Mouse (Mus musculus): ENCODE measurements around the gene Trappc6a.
"Not testable (repeated sequence)": the region's sequence is repeated elsewhere in the genome, so short reads cannot be mapped to it uniquely, and the experiment has no call there.

The Trappc6a gene

DNA sequence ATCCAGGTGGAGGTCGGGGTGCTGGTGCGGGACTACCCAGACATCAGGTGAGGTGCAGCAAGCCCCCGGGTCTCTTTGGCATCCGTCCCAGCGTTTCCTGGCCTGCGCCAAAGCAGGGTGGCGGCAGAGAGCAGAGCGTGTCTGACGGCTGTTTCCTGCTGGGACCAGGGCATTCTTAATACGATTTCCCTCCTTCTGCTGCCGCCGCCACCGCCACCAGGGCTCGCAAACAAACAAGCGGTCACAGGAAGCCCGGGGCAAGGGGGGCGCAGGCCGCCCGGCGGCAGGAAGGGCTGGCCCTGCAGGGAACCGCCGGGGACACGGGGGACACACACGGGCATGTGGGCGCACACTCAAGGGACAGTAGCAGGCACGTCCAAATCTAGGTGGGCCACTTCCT is 16.5 kb upstream of the Trappc6a start:
- DNase-seq: no peak

DNA sequence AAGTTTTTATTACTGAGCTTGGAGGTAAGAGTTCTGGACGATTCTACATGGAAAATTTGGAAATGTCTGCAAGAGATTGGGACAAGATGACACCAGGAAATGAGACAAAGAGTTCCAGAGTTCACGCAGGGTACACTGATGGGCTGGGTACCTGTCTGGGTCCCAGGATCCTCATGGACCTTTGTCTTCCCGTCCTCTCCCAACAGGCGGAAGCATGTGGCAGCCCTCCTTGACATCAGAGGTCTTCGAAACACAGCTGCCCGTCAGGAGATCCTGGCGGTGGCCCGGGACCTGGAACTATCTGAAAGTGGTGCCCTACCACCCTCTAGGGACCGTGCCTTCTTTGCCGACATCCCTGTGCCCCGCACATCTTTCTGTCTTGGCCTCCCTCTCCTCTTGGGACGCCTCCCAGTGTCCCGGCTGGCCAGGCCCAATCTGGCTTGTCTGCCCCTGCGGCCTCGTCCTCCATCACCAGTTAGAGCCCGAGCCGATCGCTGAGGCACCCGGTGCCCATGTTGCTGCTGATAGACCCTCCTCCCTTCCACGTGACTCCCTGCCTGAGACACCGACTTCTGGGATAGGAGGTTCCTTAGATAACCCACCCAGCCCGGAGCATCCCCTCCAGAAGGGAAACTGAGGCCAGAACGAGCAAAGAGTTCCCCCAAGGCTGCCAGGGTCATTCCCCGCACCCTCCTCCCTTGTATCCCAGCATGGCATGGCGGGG is 13.3 kb upstream of the Trappc6a start:
- DNase-seq: no peak

DNA sequence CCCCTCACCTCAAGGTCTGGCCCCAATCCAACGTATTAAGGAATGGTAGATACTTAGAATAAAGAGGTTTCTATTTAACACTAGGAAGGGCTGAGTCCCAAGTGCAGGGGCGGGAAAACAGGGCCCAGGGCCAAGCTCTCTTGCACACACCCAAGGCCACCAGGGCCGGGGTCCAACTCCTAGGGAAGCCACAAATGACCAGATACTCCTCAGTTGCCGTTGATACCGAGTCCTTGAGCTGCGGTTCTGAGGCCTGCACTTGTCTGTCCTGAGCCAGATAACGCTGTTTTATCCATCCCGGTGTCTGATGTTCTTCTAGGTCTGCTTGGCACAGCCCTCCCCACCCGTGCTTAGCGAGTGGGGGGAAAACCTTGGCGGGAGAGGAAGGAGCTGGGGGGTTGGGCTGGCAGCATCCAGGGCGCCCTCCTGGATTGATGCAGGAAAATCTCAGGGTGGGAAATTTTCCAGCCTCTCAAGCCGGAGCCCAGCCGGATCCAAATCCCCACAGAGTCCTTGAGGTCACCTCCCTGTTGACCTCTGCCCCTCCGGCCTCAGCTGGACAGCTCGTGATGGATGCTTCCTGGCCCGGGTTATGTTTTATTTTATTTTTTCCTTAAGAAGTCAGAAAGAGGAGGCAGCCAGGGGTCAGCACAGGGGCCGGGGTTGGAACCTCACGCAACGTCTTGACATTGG is 12.5 kb upstream of the Trappc6a start:
- DNase-seq: no peak

DNA sequence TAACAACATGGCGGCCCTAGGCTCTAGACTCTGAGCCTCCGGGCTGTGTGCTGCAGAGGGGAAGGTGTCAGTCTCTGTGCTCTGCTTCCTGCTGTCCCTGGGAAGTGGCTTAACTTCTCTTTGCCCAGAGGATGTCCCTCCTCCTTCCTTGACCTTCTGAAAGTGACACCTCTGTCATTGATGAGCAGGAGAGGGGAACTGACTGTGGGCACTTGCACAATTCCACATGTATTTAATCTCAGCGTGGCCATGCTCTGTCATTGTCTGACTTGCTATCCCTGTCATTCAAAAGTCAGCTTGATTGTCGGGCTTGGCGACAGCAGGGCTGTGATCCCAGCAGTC is 12.0 kb upstream of the Trappc6a start:
- DNase-seq: no peak

DNA sequence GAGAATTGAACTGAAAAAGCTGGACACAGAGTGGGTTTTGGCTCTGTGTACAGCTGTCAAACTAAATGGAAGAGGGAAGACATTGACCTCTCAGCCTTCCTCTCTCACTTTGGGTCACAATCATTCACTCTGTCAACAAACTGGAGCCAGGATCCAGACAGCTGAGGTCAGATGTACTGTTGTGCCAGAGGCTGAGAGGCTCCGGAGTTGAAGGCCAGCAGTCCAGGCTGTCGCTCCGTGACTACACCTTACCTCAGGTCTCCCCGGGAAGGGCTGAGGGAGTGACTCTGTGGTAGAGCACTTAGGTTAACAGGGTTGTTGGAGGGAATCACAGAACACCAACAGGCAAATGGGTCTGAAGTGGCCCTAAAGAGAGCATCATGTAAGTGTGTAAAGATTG is 9.9 kb upstream of the Trappc6a start:
- no peak for DNase-seq

DNA sequence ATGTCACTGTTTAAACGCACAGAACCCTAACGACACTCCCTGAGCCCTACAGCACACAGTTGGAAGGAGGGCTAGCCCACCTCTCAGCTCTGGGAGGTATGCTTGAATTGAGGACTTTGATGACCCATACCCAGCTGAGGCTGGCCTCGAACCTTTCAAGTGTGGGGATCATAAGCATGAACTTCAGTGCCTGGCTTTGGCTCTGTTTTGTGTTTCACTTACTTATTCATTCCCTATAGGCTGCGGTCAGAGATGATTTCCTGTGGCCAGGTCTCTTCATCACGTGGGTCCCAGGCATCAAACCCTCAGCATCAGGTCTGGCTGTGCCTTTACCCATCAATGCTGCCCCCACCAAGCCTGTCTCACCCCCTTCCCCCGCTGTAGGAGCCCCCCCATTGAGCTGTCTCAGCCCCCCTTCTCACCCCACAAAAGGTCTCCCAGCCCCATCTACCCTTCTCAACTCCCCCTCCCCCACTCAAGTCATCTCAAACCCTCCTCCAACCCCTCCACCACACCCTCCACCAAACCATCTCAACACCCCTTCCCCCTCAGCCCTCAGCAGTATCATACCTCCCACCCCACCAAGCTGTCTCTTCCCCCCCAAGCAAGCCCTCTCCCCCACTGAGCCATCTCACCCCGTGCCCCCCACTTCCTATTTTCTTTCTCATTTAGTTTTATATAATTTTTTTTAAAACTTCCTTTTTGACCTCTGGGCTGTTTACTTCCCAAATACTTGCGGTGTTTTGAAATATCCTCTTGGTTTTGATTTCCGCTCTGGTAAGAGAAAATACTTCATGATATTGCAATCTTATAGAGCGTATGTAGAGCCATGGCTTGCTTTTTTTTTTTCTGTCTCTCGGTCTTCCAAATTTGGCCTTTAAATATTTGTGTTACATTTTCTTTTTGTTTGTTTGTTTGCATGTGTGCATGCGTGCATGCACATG is 7.5 kb upstream of the Trappc6a start:
- DNase-seq: no peak

DNA sequence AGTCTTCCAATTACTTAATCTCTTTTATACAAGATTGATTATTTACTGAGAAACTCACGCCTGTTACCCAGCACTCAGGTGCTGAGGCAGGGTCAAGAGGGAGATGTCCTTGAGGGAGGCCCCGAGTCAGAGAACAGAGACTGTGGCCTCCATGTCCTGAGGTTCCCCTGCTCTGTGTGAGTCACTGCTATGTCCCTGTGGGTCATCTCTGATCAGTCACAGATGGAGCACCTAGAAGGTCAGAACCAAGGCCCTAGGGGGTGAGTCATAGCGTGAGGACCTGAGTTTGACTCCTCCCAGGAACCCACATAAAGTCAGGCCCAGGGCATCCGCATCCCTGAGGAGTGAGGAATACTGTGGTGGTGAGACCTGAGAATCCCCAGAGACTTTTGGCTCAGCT is 6.5 kb upstream of the Trappc6a start:
- DNase-seq: no peak

DNA sequence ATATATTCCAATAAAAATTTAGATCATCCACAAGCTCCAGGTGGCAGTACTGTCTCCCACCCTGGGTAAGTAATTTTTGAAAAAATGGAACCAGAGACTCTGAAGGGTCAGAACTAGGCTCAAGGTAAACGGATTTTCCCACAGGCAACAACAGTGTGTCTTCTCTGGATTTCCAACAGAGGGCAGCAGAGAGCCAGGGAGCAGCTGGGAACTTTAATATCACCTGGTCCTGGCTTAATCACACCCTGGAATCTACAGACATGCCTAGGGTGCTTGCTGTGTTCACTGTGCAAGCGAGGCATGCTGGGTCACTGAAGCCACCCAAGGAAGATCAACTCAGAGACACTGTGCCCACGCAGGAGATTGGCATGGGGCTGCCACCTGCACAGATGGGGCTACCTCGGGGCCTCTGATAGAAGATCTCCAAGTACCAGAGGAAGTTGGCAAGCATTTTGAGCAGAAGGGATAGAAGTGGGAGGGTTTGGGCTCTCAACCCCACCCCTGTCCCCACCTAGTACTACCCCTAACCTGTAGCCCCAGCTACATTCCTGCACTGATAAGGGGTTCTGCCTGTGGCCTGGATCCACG is 4.6 kb upstream of the Trappc6a start:
- DNase-seq: peak; percentile 64

DNA sequence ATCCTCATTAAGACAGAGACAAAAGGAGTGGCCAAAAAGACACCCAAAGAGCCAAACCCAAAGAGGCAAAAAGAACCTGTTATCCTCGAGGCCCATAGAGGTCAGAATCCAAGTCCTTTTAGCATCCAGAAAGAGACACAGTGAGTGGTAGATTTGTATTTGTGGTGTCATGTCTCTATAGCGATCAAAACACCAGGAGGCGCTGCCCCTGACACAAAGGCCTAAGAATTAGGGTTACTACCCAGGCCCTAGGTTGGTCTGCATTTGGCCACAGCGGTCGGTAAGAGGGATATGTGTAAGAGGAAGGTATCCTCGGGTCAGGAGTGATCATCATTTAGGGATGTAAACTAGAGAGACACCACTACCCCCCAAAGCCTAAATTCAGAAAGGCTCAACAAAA is 1.9 kb upstream of the Trappc6a start:
- no peak for DNase-seq

DNA sequence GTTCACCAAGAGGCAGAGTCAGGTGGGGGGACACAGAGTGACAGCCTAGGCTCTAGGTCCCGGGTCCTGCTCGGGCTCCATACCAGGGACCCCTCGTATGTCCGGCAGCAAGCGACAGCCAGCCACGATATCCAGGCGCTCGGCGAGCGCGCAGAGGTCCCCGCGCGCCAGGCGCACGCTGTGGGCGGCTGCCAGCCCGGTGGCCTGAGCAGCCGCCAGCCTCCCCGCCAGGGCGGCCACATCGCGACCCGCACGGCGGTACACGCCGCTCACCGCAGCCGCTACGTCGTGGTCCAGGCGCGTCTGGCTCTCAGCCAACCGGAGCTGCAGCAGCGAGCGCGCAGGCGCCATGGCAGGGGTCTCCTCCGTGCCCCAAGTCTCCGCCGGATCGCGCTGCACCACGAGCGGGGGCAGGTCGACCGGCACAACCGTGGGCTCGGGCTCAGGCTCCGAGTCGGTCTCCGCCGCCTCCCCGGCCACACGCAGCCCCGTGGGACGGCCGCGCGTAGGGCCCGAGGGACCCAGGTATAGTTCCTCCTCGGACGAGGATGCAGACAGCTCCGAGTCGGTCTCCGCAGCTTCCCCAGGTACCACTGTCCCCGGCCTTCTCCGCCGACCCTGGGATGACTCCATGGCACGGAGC is 1.1 kb upstream of the Trappc6a start:
- DNase-seq: peak; percentile 42

DNA sequence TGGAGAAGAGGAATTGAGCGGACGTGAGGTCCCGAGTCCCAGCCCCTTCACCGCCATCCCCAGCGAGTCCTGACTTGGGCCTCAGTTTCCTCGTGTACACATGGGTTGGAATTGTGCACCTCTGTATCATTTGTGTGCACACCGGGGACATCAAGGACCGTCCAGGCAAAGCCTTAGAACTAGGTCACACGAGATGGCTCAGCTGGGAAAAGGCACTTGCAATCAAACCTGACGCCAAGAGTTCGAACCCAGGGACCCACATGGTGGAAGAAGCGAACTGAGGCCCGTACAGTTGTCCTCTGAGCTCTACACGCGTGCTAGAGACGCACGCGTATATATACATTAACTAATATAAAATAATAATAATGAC is 598 bp upstream of the Trappc6a start:
- DNase-seq: no peak

DNA sequence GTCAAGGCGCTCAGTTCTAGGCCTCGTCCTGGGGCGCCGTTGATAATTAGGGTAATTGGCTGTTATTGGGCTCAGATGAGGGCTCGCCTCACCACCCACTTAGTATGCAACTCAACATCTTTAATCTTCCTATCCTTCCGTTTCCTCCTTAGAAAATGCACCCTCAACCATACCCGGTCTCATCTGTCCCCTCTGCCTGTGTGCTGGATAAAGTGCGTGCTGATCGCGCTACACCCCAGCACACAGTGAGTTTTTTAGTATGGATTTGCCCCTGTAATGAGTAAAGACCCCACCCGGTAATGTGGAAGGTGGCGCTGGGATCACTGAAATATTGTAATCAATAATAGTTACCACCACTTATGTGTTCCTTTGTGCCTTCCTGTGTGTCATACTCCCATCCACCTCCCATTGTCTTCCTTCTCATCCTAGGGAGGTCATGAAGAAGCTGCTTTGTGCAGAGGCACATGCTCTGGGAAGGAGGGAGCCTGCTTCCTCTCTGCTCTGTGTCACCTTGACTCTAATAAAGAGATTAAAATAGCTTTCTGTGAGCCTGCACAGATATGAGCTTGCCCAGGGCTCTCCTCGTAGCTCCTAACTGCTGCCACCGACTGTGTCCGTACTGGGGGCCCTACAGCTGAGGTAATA is 851 bp downstream of the Trappc6a start:
- DNase-seq: no peak

DNA sequence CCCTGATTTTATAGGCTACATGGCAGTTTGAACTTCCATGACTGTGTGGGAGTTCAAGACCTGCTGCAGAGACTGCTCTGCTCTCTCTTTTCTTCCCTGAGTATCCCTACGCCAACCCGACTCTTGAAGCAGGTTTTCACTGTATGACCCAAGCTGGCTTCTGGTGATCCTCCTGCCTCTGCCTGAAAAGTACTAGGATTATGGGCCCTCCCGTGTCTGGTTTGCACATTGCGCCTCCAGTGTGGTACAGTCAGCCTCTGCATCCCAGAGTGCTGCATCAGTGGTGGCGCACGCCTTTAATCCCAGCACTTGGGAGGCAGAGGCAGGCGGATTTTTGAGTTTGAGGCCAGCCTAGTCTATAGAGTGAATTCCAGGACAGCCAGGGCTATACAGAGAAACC is 1.6 kb downstream of the Trappc6a start:
- DNase-seq: no peak

DNA sequence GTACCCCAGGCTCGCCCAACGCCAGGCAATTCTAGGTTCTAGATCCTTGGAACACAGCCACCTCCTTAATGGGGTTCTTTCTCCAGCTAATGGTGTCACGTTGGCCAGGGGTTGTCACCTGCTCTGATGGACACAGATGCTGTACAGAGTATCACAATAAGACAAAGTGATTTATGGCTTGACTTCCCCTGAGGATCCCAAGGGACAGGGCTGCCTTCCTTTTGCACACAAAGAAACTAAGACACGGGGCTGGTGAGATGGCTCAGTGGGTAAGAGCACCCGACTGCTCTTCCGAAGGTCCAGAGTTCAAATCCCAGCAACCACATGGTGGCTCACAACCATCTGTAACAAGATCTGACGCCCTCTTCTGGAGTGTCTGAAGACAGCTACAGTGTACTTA is 3.7 kb downstream of the Trappc6a start:
- not testable (repeated sequence) for DNase-seq

DNA sequence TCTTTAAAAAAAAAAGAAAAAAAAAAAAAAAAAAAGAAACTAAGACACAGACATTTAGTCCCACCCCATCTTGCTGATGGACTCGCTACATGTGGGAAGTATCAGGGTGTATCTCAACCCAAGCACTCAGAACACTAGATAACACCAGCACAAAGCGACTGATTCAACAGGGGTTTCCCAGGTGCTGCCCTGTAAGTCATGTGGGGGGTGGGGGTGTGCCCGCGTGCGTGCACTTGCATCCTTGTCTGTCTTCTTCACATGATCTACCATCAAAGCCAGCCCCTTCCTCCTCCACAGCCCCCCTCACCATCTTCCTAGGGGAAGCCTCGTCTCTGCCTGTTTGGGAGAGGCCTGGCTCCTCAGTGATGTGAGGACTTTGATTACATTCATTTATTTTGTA is 4.2 kb downstream of the Trappc6a start:
- DNase-seq: peak; percentile 3

DNA sequence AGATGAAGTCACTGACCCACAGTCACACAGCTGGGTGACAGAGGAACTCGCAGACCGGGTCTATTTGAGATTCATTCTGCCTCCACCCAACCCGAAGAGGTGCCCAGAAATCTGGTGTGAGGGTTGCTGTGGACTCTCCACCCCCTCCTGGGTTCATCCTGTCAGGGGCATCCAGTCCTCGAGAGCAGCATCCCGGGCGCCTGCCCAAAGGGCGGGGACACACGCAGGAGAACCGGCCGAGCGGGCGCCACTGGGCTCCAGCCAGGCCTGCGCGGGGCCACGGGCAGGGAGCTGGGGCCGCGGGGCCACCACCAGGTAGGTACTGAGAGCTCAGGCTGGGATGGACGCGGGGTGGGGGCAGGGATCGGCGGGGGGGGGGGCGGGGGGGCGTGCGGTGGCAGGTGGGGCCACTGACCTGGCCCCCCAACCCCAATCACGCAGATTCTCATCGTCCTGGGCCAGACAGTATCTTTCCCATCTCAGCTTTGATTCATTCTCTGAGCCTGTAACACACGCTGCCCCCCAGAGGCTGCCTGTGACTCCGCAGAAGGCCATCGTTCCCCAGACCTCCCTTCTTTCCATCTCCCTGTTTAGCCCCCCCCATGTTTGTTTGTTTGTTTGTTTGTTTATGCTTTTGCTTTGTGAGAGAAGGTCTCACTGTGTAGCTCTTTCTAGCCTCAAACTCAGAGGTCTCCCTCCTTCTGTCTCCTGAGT is 9.6 kb downstream of the Trappc6a start, which contains the start of gene Nkpd1:
Gene Nkpd1 (plus strand): TSS at position 187 of the 714 bp plus-strand sequence.
- peak; percentile 51 for DNase-seq

DNA sequence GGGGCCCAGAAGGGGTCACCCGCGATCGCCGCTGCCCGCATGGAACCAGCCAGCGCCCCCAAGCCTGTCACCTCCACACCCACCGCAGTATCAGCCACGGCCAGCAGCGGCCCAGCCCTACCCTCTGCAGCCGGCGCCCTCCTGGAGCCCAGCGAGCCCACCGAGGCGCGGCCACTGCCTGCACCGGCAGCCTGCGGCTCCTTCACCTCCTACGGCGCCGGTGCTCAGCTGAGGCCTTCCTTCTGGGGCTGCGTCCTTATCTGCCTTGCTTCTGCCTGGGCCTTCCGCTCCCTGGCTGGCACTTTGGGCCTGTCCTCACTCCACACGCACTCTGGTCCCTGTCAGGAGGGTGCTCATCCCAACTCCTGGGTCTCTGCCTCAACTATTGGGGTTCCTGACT is 11.8 kb downstream of the Trappc6a start:
- no peak for DNase-seq

DNA sequence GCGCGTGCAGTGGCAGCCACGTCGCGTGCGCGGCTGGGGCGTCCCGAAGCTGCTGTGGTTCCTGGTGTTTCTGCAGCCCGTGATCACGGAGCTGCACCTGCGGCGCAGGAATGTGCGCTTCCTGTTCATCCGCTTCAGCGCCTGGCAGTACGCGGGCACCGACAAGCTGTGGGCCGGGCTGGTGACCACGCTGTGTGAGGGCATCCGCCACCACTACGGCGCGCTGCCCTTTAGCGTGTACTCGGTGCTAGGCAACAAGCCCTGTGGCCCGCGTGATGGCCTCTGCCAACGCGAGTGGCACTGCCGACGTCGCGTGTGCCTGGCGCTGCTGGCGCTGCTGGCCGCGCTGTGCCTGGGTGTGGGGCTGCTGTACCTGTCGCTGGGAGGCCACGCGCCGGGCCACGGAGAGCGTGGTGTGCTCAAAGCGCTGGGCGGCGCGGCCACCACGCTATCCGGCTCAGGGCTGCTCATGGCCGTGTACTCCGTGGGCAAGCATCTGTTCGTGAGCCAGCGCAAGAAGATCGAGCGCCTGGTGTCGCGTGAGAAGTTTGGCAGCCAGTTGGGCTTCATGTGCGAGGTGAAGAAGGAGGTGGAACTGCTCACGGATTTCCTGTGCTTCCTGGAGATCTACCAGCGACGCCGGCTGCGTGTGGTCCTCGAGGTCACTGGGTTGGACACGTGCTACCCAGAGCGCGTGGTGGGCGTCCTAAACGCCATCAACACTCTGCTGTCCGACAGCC is 15.0 kb downstream of the Trappc6a start:
- DNase-seq: no peak

DNA sequence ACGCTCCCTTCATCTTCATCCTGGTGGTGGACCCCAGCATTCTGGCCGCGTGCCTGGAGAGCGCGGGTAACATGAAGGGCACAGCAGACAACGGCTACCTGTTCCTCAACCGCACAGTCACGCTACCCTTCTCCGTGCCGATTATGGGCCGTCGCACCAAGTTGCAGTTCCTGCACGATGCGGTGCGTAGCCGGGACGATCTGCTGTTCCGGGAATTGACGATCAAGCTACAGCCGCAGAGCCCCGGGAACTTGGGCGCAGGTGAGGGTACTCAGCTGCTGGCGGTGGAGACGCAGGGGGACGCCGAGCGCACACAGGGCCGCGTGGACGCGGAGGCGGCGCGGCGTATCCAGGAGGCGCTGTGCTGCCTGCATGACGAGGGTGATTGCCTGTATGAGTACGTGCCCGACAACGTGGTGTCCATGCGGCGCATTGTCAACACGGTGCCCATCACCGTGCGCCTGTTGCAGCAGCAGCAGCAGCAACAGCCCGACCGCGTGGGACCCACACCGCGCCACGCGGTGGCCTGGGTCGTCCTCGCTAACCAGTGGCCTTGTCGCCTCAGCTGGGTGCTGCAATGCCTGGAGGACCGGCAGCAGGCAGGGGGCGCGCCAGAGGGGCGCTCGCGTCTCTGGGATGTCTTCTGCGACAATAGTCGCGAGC is 15.7 kb downstream of the Trappc6a start:
- no peak for DNase-seq

DNA sequence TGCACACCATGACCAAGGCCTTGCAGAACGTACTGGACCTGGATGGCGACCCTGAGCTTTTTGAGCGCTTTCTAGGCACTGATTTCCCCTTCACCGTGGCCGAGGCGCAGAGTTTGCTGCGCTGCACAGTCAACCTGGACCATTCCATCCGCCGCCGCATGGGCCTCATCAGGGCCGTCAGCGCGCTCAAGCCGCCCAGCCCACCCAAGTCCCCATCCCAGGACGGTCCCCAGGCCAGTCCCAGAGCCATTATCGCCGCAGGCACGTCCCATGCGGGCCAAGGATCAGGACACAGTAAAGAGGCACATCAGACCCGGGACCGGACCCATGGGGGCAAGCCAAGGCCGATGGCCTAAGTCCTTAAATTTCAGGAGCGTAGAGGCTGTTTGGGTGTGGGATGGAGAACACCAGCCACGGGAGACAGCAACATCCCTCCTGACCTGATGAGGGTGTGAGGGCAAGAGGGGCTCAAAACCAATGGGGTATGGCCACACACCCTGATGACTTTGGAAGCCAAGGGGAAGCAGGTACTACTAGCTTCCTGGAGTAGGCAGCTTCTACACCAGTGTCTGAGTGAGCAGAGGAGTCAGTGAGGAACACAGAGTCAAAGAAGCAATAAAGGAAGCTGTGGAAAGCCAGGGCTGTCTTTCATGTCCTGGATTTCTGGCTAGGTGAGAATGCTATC is 16.4 kb downstream of the Trappc6a start:
- DNase-seq: no peak

Measured in cerebellum, adult 8-10 months (tissue).